Mouse (Mus musculus): Measurements from ENCODE around the gene Btbd8.

DNA sequence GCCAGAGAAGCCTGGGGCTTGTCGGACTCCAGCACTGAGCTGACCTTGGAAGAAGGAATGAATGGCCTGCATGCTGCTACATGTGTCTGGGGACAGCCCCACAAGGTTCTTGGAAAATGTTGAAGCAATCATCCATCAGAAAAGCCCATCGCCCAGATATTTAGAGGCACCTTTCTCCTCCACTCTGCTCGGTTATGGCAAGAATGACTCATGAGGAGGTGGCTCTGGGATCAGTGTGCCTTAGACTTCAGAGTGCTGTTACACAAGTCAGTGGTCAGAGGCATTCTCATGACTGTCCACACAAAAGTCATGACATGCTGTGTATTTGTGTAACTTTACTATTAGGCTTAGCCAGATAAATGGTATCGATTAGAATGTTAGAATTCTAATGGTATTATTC, 29.3 kb downstream of the Btbd8 start:
- TF ChIP-seq CTCF (IDR thresholded peaks at IDR 0.05; ENCODE audit: low read depth, low read length) = no peak
- no peak for TF ChIP-seq POLR2A (IDR thresholded peaks at IDR 0.05; ENCODE audit: borderline replicate concordance, low read depth, low read length)
